Mouse (Mus musculus) liver, adult 2 months (tissue): Measurements from ENCODE around the gene Itgav. TPM values are rescaled to one million over a fixed set of nuclear protein-coding genes. Genes with fewer than 3 reads are reported as not detected.

Experiments
- DNase-seq: peaks from one replicate; pipeline ENCODE4 v3.0.0-alpha.2; 2011; ENCODE audit warnings: low read depth, low spot score; ENCODE audit errors: extremely low read depth
- H3K27ac ChIP-seq: fragments of 200-500 bp; replicated peaks from 2 replicates; pipeline ENCODE4 v1.5.1; 2012; ENCODE audit warnings: low read depth, mild to moderate bottlenecking, control low read depth, inconsistent platforms, low read length; ENCODE audit not compliant: insufficient read depth
- H3K27me3 ChIP-seq: fragments of 200-500 bp; 2 replicates; pipeline ENCODE4 v1.6.1; 2012; ENCODE audit warnings: mild to moderate bottlenecking, moderate library complexity, low read length, inconsistent platforms; ENCODE audit not compliant: control insufficient read depth, insufficient read depth
- H3K36me3 ChIP-seq: fragments of 200-500 bp; 2 replicates; pipeline ENCODE4 v1.6.1; 2012; ENCODE audit warnings: low read length, inconsistent platforms; ENCODE audit not compliant: control insufficient read depth, insufficient read depth
- H3K4me1 ChIP-seq: fragments of 200-500 bp; 2 replicates; pipeline ENCODE4 v1.6.1; 2011; ENCODE audit warnings: low read length; ENCODE audit not compliant: control insufficient read depth, insufficient read depth
- H3K4me3 ChIP-seq: fragments of 200-500 bp; 2 replicates; pipeline ENCODE4 v1.5.1; 2011; ENCODE audit warnings: low read depth, mild to moderate bottlenecking, control low read depth, low read length, moderate library complexity; ENCODE audit not compliant: insufficient read depth
- H3K79me2 ChIP-seq: fragments of 200-500 bp; 2 replicates; pipeline ENCODE4 v1.6.1; 2012; ENCODE audit warnings: inconsistent platforms, mild to moderate bottlenecking, low read length, moderate library complexity; ENCODE audit not compliant: control insufficient read depth, insufficient read depth
- H3K9ac ChIP-seq: fragments of 200-500 bp; 2 replicates; pipeline ENCODE4 v1.6.1; 2012; ENCODE audit warnings: low read depth, mild to moderate bottlenecking, control low read depth, inconsistent platforms, low read length
- CTCF ChIP-seq: fragments of 200-500 bp; IDR thresholded peaks from 2 replicates; pipeline ENCODE4 v1.5.1; 2011; ENCODE audit warnings: low read depth, low read length, control low read depth
- POLR2A ChIP-seq: fragments of 200-500 bp; IDR thresholded peaks from 2 replicates; pipeline ENCODE4 v1.6.1; 2011; ENCODE audit warnings: low read length, control low read depth; ENCODE audit not compliant: insufficient read depth; ENCODE audit errors: extremely low read depth
- WGBS: fragments of 180-500 bp; shearing (Covaris S2); methylation state at CpG from one replicate; pipeline ENCODE4 v1.1.7; 2018; 5-methylcytosine and 5-hydroxymethylcytosine counted together
- polyA plus RNA-seq: library from polyadenylated mRNA; depleted of rRNA; stranded (reverse); fragments of >200 nt; gene quantifications from 2 replicates; pipeline ENCODE4 v1.2.3, GENCODE M21; 2012
- total RNA-seq: library from RNA; depleted of rRNA; stranded (reverse); fragments of >200 nt; gene quantifications from 2 replicates; pipeline ENCODE4 v1.2.3, GENCODE M21; 2014

Gene Itgav
- total and polyA plus RNA-seq, 2 experiments: 15.8 to 29.6 TPM

GRCm38 (mm10) chr2:83758606-83759215, 34.5 kb downstream of the Itgav start:
- TF ChIP-seq CTCF (no peak), POLR2A (no peak)
- H3K36me3 ChIP-seq: peaks cover 19% of the 10 kb centered on the region
- 88% methylated on average over 7 of the region's 7 CpGs for whole genome bisulfite sequencing
- H3K27ac ChIP-seq: no peak overlapping the region
- H3K9ac ChIP-seq: no peak overlapping the region
- H3K79me2 ChIP-seq: no peaks in the 10 kb centered on the region
- H3K4me3 ChIP-seq: no peak overlapping the region
- no peak for DNase-seq
- H3K4me1 ChIP-seq: peaks cover 2% of the 10 kb centered on the region; the same call in 1 of the 2 replicates
- no peaks in the 10 kb centered on the region for H3K27me3 ChIP-seq

- no peak for DNase-seq
- TF ChIP-seq CTCF (no peak), POLR2A (no peak)
These were observed 35.0 kb downstream of the Itgav start for GRCm38 (mm10) chr2:83759216-83759648.

GRCm38 (mm10) chr2:83759667-83760066, 35.5 kb downstream of the Itgav start:
- 84% methylated on average over 5 of the region's 5 CpGs for WGBS
- Histone ChIP-seq H3K79me2 (no peaks in the 10 kb centered on the region), H3K4me1 (peaks cover 2% of the 10 kb centered on the region; the same call in 1 of the 2 replicates), H3K9ac (no peak overlapping the region), H3K27me3 (no peaks in the 10 kb centered on the region), H3K36me3 (peaks cover 20% of the 10 kb centered on the region), H3K4me3 (no peak overlapping the region), H3K27ac (no peak overlapping the region)
- DNase-seq: no peak
- no peak for TF ChIP-seq POLR2A
- TF ChIP-seq CTCF: no peak

More at GRCm38 (mm10) chr2:83759216-83759648, 35.0 kb downstream of the Itgav start:
- Histone ChIP-seq H3K27ac (no peak overlapping the region), H3K4me3 (no peak overlapping the region), H3K36me3 (peaks cover 18% of the 10 kb centered on the region), H3K9ac (no peak overlapping the region), H3K79me2 (no peaks in the 10 kb centered on the region), H3K27me3 (no peaks in the 10 kb centered on the region), H3K4me1 (peaks cover 2% of the 10 kb centered on the region; the same call in 1 of the 2 replicates)
- 79% methylated on average over 11 of the region's 11 CpGs for WGBS

DNA sequence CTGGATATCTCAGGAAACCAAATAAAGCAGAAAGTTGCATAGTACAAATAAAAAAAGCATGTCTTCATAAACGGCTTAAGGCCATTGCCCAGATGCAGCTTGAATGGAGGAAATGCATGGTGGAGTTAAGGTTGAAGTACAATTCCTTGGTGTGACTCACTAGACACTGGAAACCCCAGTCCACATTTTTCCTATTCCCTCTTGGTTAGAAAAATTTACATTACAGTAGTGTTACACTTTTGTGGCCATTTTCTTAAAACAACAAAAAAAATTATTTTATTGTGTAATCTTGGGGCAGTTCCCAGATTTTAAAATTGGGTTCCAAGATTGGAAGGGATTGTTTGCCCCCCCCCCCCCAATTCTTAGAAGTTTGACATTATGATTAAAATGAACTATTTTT, 35.9 kb downstream of the Itgav start:
- Histone ChIP-seq H3K27ac (no peak overlapping the region), H3K79me2 (no peaks in the 10 kb centered on the region), H3K36me3 (peaks cover 22% of the 10 kb centered on the region), H3K4me3 (no peak overlapping the region), H3K27me3 (no peaks in the 10 kb centered on the region), H3K9ac (no peak overlapping the region), H3K4me1 (peaks cover 2% of the 10 kb centered on the region; the same call in 1 of the 2 replicates)
- no peak for DNase-seq
- 67% methylated on average over 1 of the region's 1 CpGs for WGBS
- TF ChIP-seq CTCF (no peak), POLR2A (no peak)

DNA sequence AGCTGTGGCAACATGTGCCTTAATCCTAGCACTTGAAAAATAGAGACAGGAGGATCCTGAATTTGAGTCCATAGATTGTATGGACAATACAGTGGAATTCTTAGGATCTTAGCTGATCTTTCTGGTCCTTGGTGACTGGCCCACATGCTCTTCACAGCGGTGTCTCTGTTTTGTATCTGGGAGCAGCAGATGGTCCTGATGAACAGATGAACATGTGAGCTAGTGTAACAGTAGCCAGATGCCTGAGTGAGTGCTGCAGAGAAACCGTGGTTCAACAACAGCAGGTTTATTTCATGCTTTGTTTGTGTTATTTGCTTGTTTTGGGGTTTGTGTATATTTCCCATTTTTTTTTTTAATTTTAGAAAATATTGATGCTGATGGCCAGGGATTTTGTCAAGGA, 37.3 kb downstream of the Itgav start:
- H3K4me3 ChIP-seq: no peak overlapping the region
- H3K27ac ChIP-seq: no peak overlapping the region
- DNase-seq: no peak
- peaks cover 2% of the 10 kb centered on the region; the same call in 1 of the 2 replicates for H3K4me1 ChIP-seq
- peaks cover 21% of the 10 kb centered on the region for H3K36me3 ChIP-seq
- WGBS: 86% methylated on average over 2 of the region's 2 CpGs
- H3K79me2 ChIP-seq: no peaks in the 10 kb centered on the region
- H3K9ac ChIP-seq: no peak overlapping the region
- H3K27me3 ChIP-seq: no peaks in the 10 kb centered on the region
- TF ChIP-seq CTCF: no peak
- no peak for TF ChIP-seq POLR2A
